Mouse (Mus musculus): ENCODE data around the gene Kif5c. TPM values are rescaled to one million over a fixed set of nuclear protein-coding genes. Genes with fewer than 3 reads are reported as not detected.

Gene Kif5c
- polyA plus RNA-seq, 1 experiment from 2014 or later, result 1.0 TPM

DNA sequence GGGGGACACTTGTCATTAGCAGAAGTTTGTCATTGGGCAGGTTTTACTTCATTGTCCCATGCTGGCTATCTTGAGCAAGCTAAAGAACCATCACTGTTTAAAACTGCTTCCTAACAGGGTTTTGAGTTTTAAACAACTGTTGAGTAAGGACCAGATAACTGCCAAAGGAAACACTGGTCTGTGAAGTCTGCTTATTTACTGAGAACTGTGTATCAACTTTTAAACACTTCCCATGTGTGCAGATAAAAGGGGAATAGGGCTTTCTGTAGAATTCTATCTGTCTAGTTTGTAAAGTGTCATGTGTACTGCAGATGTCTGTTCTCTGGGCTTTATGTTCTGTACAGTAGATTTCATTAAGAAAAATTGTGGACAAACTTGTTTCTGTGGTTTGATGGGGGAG lies 155.1 kb downstream of the Kif5c start:
- no peaks in the 10 kb centered on the region for H3K9me3 ChIP-seq (ENCODE audit: low read depth, low read length)
- TF ChIP-seq CTCF (IDR thresholded peaks at IDR 0.05; ENCODE audit: low read depth), result no peak
- no peak overlapping the region for H3K9ac ChIP-seq
- no peaks in the 10 kb centered on the region for H3K36me3 ChIP-seq (ENCODE audit: insufficient read depth)
- no peak for ATAC-seq (ENCODE audit: insufficient read depth)
- H3K4me3 ChIP-seq (ENCODE audit: low read depth, low read length), result no peak overlapping the region
- DNase-seq, result no peak
- no peaks in the 10 kb centered on the region; the same call in 1 of the 2 replicates for H3K4me1 ChIP-seq (ENCODE audit: insufficient read depth)
- H3K27ac ChIP-seq (ENCODE audit: low read depth), result no peak overlapping the region
- no peaks in the 10 kb centered on the region for H3K27me3 ChIP-seq (ENCODE audit: insufficient read depth, low read length)
- no peak overlapping the region for H3K4me2 ChIP-seq

DNA sequence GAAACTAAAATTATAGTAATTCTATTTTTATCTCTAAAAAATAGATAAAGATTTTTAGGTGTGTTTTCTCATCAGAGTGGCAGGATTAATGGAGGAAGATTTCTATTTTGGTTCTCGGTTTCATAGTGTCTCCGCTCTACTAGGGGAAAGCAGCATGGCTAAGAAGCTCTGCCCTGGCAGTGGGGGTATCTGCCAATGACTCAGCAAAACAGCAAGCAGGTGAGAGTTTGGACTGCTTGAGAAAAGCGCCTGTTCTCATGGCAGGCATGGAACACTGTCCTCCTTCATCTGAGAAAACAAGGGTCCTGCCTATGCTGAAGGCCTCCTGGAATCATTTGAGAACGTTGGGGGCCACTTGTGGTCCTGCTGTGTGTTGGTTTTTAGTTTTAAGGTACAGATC lies 156.1 kb downstream of the Kif5c start:
- TF ChIP-seq CTCF (IDR thresholded peaks at IDR 0.05; ENCODE audit: low read depth), result no peak
- no peak overlapping the region for H3K27ac ChIP-seq (ENCODE audit: low read depth)
- no peak for DNase-seq
- WGBS, result 84% methylated on average over 4 of the region's 4 CpGs
- no peaks in the 10 kb centered on the region for H3K9me3 ChIP-seq (ENCODE audit: low read depth, low read length)
- no peak overlapping the region for H3K4me3 ChIP-seq (ENCODE audit: low read depth, low read length)
- no peaks in the 10 kb centered on the region; the same call in 1 of the 2 replicates for H3K4me1 ChIP-seq (ENCODE audit: insufficient read depth)
- H3K9ac ChIP-seq, result no peak overlapping the region
- no peaks in the 10 kb centered on the region for H3K36me3 ChIP-seq (ENCODE audit: insufficient read depth)
- ATAC-seq (ENCODE audit: insufficient read depth), result no peak
- no peak overlapping the region for H3K4me2 ChIP-seq
- no peaks in the 10 kb centered on the region for H3K27me3 ChIP-seq (ENCODE audit: insufficient read depth, low read length)

DNA sequence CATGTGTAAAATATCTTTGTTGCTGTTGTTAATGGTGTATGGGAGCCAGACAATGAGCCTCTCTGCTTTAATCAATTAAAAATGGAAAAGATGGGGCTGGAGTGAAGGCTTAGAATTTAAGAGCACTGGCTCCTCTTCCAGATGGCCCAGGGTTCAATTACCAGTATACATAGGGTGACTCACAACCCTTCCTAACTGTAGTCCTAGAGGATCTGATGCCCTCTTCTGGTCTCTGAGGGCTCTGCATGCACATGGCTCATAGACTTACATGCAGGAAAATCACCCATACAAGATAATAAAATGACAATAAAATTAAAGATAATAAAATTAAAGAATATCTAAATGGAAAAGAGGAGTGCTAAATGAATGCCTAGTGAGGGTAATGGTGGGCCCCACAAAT lies 156.6 kb downstream of the Kif5c start:
- H3K4me1 ChIP-seq (ENCODE audit: insufficient read depth), result no peaks in the 10 kb centered on the region; the same call in 1 of the 2 replicates
- peak; percentile 42 for TF ChIP-seq CTCF (IDR thresholded peaks at IDR 0.05; ENCODE audit: low read depth)

GRCm38 (mm10) chr2:49776407-49776806 lies 157.3 kb downstream of the Kif5c start:
- no peak for DNase-seq
- Histone ChIP-seq H3K36me3 (ENCODE audit: insufficient read depth) (no peaks in the 10 kb centered on the region), H3K4me1 (ENCODE audit: insufficient read depth) (no peaks in the 10 kb centered on the region; the same call in 1 of the 2 replicates), H3K9ac (no peak overlapping the region), H3K4me3 (ENCODE audit: low read depth, low read length) (no peak overlapping the region), H3K27me3 (ENCODE audit: insufficient read depth, low read length) (no peaks in the 10 kb centered on the region), H3K9me3 (ENCODE audit: low read depth, low read length) (no peaks in the 10 kb centered on the region), H3K4me2 (no peak overlapping the region), H3K27ac (ENCODE audit: low read depth) (no peak overlapping the region)
- WGBS, result 73% methylated on average over 4 of the region's 4 CpGs
- no peak for TF ChIP-seq CTCF (IDR thresholded peaks at IDR 0.05; ENCODE audit: low read depth)
- no peak for ATAC-seq (ENCODE audit: insufficient read depth)

More for the DNA sequence above, 156.6 kb downstream of the Kif5c start:
- ATAC-seq (ENCODE audit: insufficient read depth) (no peak), DNase-seq (peak; percentile 41)
- Histone ChIP-seq H3K4me3 (ENCODE audit: low read depth, low read length) (no peak overlapping the region), H3K27ac (ENCODE audit: low read depth) (no peak overlapping the region), H3K4me2 (no peak overlapping the region), H3K9me3 (ENCODE audit: low read depth, low read length) (no peaks in the 10 kb centered on the region), H3K36me3 (ENCODE audit: insufficient read depth) (no peaks in the 10 kb centered on the region), H3K9ac (no peak overlapping the region), H3K27me3 (ENCODE audit: insufficient read depth, low read length) (no peaks in the 10 kb centered on the region)

GRCm38 (mm10) chr2:49787376-49788050 lies 168.4 kb downstream of the Kif5c start, which contains the start of gene Lypd6b:
Gene Lypd6b, plus strand, starts transcription at chr2:49787688.
- H3K9me3 ChIP-seq (ENCODE audit: low read depth, low read length), result no peaks in the 10 kb centered on the region
- peaks cover 37% of the 10 kb centered on the region for H3K27me3 ChIP-seq (ENCODE audit: insufficient read depth, low read length)
- no peaks in the 10 kb centered on the region for H3K36me3 ChIP-seq (ENCODE audit: insufficient read depth)
- H3K4me1 ChIP-seq (ENCODE audit: insufficient read depth), result no peaks in the 10 kb centered on the region; the same call in 1 of the 2 replicates
- 1% methylated on average over 73 of the region's 79 CpGs for WGBS
- H3K9ac ChIP-seq, result peak within 1 kb of the TSS; percentile 50
- peak within 1 kb of the TSS; percentile 56 for H3K4me3 ChIP-seq (ENCODE audit: low read depth, low read length)
- peak; percentile 48 for DNase-seq
- H3K27ac ChIP-seq (ENCODE audit: low read depth), result no peak within 1 kb of the TSS
- peak within 1 kb of the TSS; percentile 99 for H3K4me2 ChIP-seq
- TF ChIP-seq CTCF (IDR thresholded peaks at IDR 0.05; ENCODE audit: low read depth), result no peak
- ATAC-seq (ENCODE audit: insufficient read depth), result peak; percentile 55

DNA sequence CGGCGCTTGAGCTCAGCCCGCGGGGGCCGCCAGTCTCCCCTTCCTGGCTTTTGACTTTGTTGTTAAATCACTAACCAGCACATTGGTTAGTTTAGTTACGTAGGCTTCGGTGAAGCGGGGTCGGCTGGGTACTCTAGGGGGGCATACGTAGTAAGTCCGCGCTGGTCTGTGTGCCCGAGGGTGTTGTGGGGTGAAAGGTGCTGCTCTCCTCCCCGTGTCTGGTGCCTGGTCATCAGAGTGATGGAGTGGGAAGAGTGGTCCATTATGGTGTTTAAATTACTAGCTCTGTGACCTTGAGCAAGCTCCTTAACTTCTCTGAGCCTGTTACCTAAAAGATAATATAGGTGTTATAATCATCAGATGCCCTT lies 168.9 kb downstream of the Kif5c start:
- peak; percentile 24; the same call in 1 of the 2 replicates for ATAC-seq (ENCODE audit: insufficient read depth)
- 1% methylated on average over 14 of the region's 14 CpGs for WGBS
- H3K27ac ChIP-seq (ENCODE audit: low read depth), result no peak overlapping the region

GRCm38 (mm10) chr2:49788643-49789042 lies 169.5 kb downstream of the Kif5c start:
- H3K4me2 ChIP-seq, result no peak overlapping the region; the same call in 1 of the 2 replicates
- no peak for TF ChIP-seq CTCF (IDR thresholded peaks at IDR 0.05; ENCODE audit: low read depth)
- H3K9ac ChIP-seq, result no peak overlapping the region
- no peak for ATAC-seq (ENCODE audit: insufficient read depth)
- 18% methylated on average over 3 of the region's 3 CpGs for WGBS
- no peak overlapping the region; the same call in 1 of the 2 replicates for H3K4me3 ChIP-seq (ENCODE audit: low read depth, low read length)
- DNase-seq, result no peak
- no peak overlapping the region for H3K27ac ChIP-seq (ENCODE audit: low read depth)
- no peaks in the 10 kb centered on the region; the same call in 1 of the 2 replicates for H3K4me1 ChIP-seq (ENCODE audit: insufficient read depth)
- no peaks in the 10 kb centered on the region for H3K9me3 ChIP-seq (ENCODE audit: low read depth, low read length)
- H3K36me3 ChIP-seq (ENCODE audit: insufficient read depth), result no peaks in the 10 kb centered on the region
- H3K27me3 ChIP-seq (ENCODE audit: insufficient read depth, low read length), result peaks cover 37% of the 10 kb centered on the region

More for the DNA sequence above, 168.9 kb downstream of the Kif5c start:
- Histone ChIP-seq H3K4me3 (ENCODE audit: low read depth, low read length) (peak overlapping the region; percentile 56), H3K9me3 (ENCODE audit: low read depth, low read length) (no peaks in the 10 kb centered on the region), H3K27me3 (ENCODE audit: insufficient read depth, low read length) (peaks cover 37% of the 10 kb centered on the region), H3K4me2 (peak overlapping the region; percentile 99), H3K36me3 (ENCODE audit: insufficient read depth) (no peaks in the 10 kb centered on the region), H3K4me1 (ENCODE audit: insufficient read depth) (no peaks in the 10 kb centered on the region; the same call in 1 of the 2 replicates), H3K9ac (peak overlapping the region; percentile 50)
- no peak for TF ChIP-seq CTCF (IDR thresholded peaks at IDR 0.05; ENCODE audit: low read depth)
- peak; percentile 31 for DNase-seq
